ENCODE assay signal across 24 mouse cellular contexts in the genomic region with DNA sequence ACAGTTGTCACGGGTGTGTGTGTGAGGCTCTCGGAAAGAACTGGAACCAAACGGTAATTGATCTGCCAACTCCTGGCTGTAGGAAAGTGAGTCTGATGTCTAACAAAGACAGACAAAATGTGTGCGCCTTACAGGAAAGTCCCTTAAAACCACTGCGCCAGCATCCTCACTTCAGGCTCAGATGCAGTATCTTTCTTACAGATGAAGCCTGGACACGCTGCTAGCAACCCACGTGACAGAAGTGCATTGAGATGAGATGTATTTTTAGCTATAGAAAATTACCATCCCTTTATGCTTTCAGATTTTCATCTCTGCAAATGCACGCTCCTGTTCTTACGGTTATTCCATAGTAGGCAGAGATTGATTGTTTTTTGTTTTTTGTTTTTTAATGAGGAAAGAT. TPM values are rescaled to one million over a fixed set of nuclear protein-coding genes. Genes with fewer than 3 reads are reported as not detected.
DNase-seq lines count a peak whose midpoint lies in the region; ATAC-seq lines count a peak whose summit lies in the region.
"Had no signal": no experiment of that assay in that cellular context is flagged by ENCODE, and none has a peak within 500 bp of the region (broad histone marks: within the 10 kb centered on the region; RNA-seq: fewer than 3 reads in every experiment).

No protein-coding gene starts in this region.

- H3K27ac ChIP-seq in forebrain, embryonic 14.5 days (ENCODE audit: low read depth, low read length) = no peak overlapping the region
- H3K27ac ChIP-seq in forebrain, embryonic 15.5 days (replicated peaks) = no peak overlapping the region
- H3K27ac ChIP-seq in hindbrain, embryonic 16.5 days (ENCODE audit: low read depth, low read length) = no peak overlapping the region
- H3K27ac ChIP-seq: embryonic facial prominence, embryonic 10.5 days; embryonic facial prominence, embryonic 12.5 days; forebrain, embryonic 12.5 days had no signal

- no peaks in the 10 kb centered on the region for H3K9me3 ChIP-seq in forebrain, embryonic 14.5 days (replicated peaks; ENCODE audit: control insufficient read depth, low read length)
- no peaks in the 10 kb centered on the region for H3K9me3 ChIP-seq in forebrain, embryonic 15.5 days
- H3K9me3 ChIP-seq in hindbrain, embryonic 16.5 days (ENCODE audit: control insufficient read depth, low read length) = no peaks in the 10 kb centered on the region
- H3K9me3 ChIP-seq: embryonic facial prominence, embryonic 10.5 days; embryonic facial prominence, embryonic 12.5 days; forebrain, embryonic 12.5 days; G1E had no signal

- no peak overlapping the region for H3K4me2 ChIP-seq in forebrain, embryonic 14.5 days (ENCODE audit: low read length)
- no peak overlapping the region for H3K4me2 ChIP-seq in forebrain, embryonic 15.5 days (replicated peaks)
- no peak overlapping the region for H3K4me2 ChIP-seq in hindbrain, embryonic 16.5 days (ENCODE audit: low read length)
- H3K4me2 ChIP-seq: embryonic facial prominence, embryonic 12.5 days; forebrain, embryonic 12.5 days had no signal

- no peaks in the 10 kb centered on the region for H3K4me1 ChIP-seq in forebrain, embryonic 14.5 days (ENCODE audit: control insufficient read depth, insufficient read depth, low read length)
- H3K4me1 ChIP-seq in forebrain, embryonic 15.5 days = no peaks in the 10 kb centered on the region
- no peaks in the 10 kb centered on the region for H3K4me1 ChIP-seq in hindbrain, embryonic 16.5 days (ENCODE audit: control insufficient read depth, insufficient read depth, low read depth, low read length)
- H3K4me1 ChIP-seq: embryonic facial prominence, embryonic 12.5 days; forebrain, embryonic 12.5 days had no signal

- peak; percentile 22 for DNase-seq in forebrain, embryonic 14.5 days (ENCODE audit: low spot score)
- no peak for DNase-seq in frontal cortex, postnatal 25 days (ENCODE audit: low spot score in 2 of 2)
- DNase-seq in brain, adult 2 months (ENCODE audit: low read depth, low spot score) = peak; percentile 42
- DNase-seq: adrenal gland, adult 8-10 months; adrenal gland, postnatal 14 days; adrenal gland, postnatal 36 days; B cell, adult 2 months; cerebellum, adult 11-12 months; cerebellum, adult 2 months; cerebellum, adult 9-10 months; cerebellum, postnatal 10 days; cerebellum, postnatal 25 days had no signal

- no peak for ATAC-seq in forebrain, embryonic 14.5 days
- ATAC-seq in forebrain, embryonic 15.5 days (replicated peaks) = no peak
- peak; percentile 72 for ATAC-seq in frontal cortex, adult (ENCODE audit: low TSS enrichment)
- ATAC-seq in hindbrain, embryonic 16.5 days = no peak
- ATAC-seq: activated CD4-positive, CD25-positive, alpha-beta regulatory T cell, adult 4 months; CD4-positive, CD25-positive, alpha-beta regulatory T cell, adult 4 months; forebrain, embryonic 16.5 days; Patski had no signal

- H3K27me3 ChIP-seq in forebrain, embryonic 14.5 days (replicated peaks; ENCODE audit: control insufficient read depth, insufficient read depth, low read length) = no peaks in the 10 kb centered on the region
- H3K27me3 ChIP-seq in forebrain, embryonic 15.5 days = no peaks in the 10 kb centered on the region
- H3K27me3 ChIP-seq in hindbrain, embryonic 16.5 days (replicated peaks; ENCODE audit: control insufficient read depth, insufficient read depth, low read length) = no peaks in the 10 kb centered on the region
- H3K27me3 ChIP-seq: CH12.LX; embryonic facial prominence, embryonic 12.5 days had no signal

- no peak overlapping the region for H3K4me3 ChIP-seq in forebrain, embryonic 14.5 days (ENCODE audit: low read depth, low read length)
- no peak overlapping the region for H3K4me3 ChIP-seq in forebrain, embryonic 15.5 days
- H3K4me3 ChIP-seq in hindbrain, embryonic 16.5 days (ENCODE audit: low read length) = no peak overlapping the region
- H3K4me3 ChIP-seq: embryonic facial prominence, embryonic 10.5 days; embryonic facial prominence, embryonic 12.5 days; forebrain, embryonic 12.5 days had no signal

- H3K9ac ChIP-seq in forebrain, embryonic 14.5 days (ENCODE audit: low read length) = no peak overlapping the region
- H3K9ac ChIP-seq in forebrain, embryonic 15.5 days (replicated peaks) = no peak overlapping the region
- no peak overlapping the region for H3K9ac ChIP-seq in hindbrain, embryonic 16.5 days (ENCODE audit: low read depth, low read length)
- H3K9ac ChIP-seq: embryonic facial prominence, embryonic 12.5 days; forebrain, embryonic 12.5 days had no signal

- H3K36me3 ChIP-seq in forebrain, embryonic 14.5 days (ENCODE audit: control insufficient read depth, insufficient read depth, low read length) = no peaks in the 10 kb centered on the region
- H3K36me3 ChIP-seq in forebrain, embryonic 15.5 days = no peaks in the 10 kb centered on the region
- H3K36me3 ChIP-seq in hindbrain, embryonic 16.5 days (ENCODE audit: control insufficient read depth, insufficient read depth, low read length) = no peaks in the 10 kb centered on the region
- H3K36me3 ChIP-seq: embryonic facial prominence, embryonic 10.5 days; embryonic facial prominence, embryonic 12.5 days; forebrain, embryonic 12.5 days; G1E had no signal

- WGBS in forebrain, embryonic 14.5 days = 74% methylated on average over 9 of the region's 9 CpGs
- WGBS in forebrain, embryonic 15.5 days = 65% methylated on average over 9 of the region's 9 CpGs
- WGBS in hindbrain, embryonic 16.5 days = 69% methylated on average over 9 of the region's 9 CpGs

RNA-seq across cellular contexts. Expression of a gene that starts 10.6 kb away (rescaled TPM):
- polyA plus RNA-seq in forebrain, embryonic 14.5 days (2014; fragmentation: Nextera tagmentation; extraction: Ambion mirVana) = 5.2 and 9.6 TPM in 2 replicates
- 15.4 and 18.6 TPM in 2 replicates for polyA plus RNA-seq in forebrain, embryonic 15.5 days (2015; fragmentation: Nextera tagmentation; extraction: Ambion mirVana)
- 4.7 and 6.9 TPM in 2 replicates for polyA plus RNA-seq in hindbrain, embryonic 16.5 days (2015; fragmentation: Nextera tagmentation; extraction: Ambion mirVana)
- polyA plus RNA-seq: activated CD4-positive, CD25-positive, alpha-beta regulatory T cell, adult 4 months; CD4-positive, CD25-positive, alpha-beta regulatory T cell, adult 4 months; G1E had no signal

Comparison
In these comparisons a context has a peak if more than half of its experiments do, and no peak if none do; other contexts are left out.
1. DNase-seq: peak in forebrain, embryonic 14.5 days (single experiment) and brain, adult 2 months (single experiment); none in frontal cortex, postnatal 25 days (0 of 2).